Mouse (Mus musculus): ENCODE measurements at regions not wholly inside any gene's neighbourhood (a gene's known extent, or its start where the extent isn't known, plus 50 kb on each side); places are given as distances from the start of the nearest gene placed in this dataset.

- DNase-seq (ENCODE audit: low read depth, low spot score): peak; percentile 65
These were observed 532.1 kb downstream of the Cylc2 start for GRCm38 (mm10) chr4:51748404-51749064.

GRCm38 (mm10) chr4:51749153-51749552, 532.7 kb downstream of the Cylc2 start:
- DNase-seq (ENCODE audit: low read depth, low spot score): no peak

Data from brain, adult 2 months (tissue).